Mouse (Mus musculus) left cerebral cortex, adult 9 months (tissue): ENCODE measurements around the gene Uspl1.
A peak's percentile ranks its signal among the peaks of the same experiment; 100 is the strongest.

Source experiments
- DNase-seq, 2 experiments: peaks; one replicate each; pipeline ENCODE4 v3.0.0; 2022; ENCODE audit warnings: low spot score in 2 of 2

Uspl1 gene

GRCm38 (mm10) chr5:149209328-149209727 is 25.2 kb downstream of the Uspl1 start:
- no peak for DNase-seq

- no peak for DNase-seq
Observed at GRCm38 (mm10) chr5:149211041-149211440, 26.9 kb downstream of the Uspl1 start.

- DNase-seq = no peak
Observed at GRCm38 (mm10) chr5:149212806-149213205, 28.7 kb downstream of the Uspl1 start.

- no peak for DNase-seq
Observed at GRCm38 (mm10) chr5:149215540-149215939, 31.4 kb downstream of the Uspl1 start.

- DNase-seq = no peak
Observed at GRCm38 (mm10) chr5:149217524-149218357, 33.6 kb downstream of the Uspl1 start.

- DNase-seq = no peak
Observed at GRCm38 (mm10) chr5:149219493-149219892, 35.3 kb downstream of the Uspl1 start.

GRCm38 (mm10) chr5:149221355-149221754 is 37.2 kb downstream of the Uspl1 start:
- DNase-seq = no peak

- DNase-seq = no peak
Observed at GRCm38 (mm10) chr5:149224666-149225065, 40.5 kb downstream of the Uspl1 start.

GRCm38 (mm10) chr5:149228700-149229618 is 44.8 kb downstream of the Uspl1 start:
- DNase-seq = peak; percentile 91 to 98

GRCm38 (mm10) chr5:149229619-149230339 is 45.6 kb downstream of the Uspl1 start:
- DNase-seq = no peak

GRCm38 (mm10) chr5:149235002-149235401 is 50.9 kb downstream of the Uspl1 start:
- no peak for DNase-seq

GRCm38 (mm10) chr5:149237221-149237950 is 53.2 kb downstream of the Uspl1 start:
- no peak for DNase-seq

- no peak for DNase-seq
Observed at GRCm38 (mm10) chr5:149242467-149242866, 58.3 kb downstream of the Uspl1 start.

GRCm38 (mm10) chr5:149243053-149243452 is 58.9 kb downstream of the Uspl1 start:
- DNase-seq = no peak

- DNase-seq = no peak
Observed at GRCm38 (mm10) chr5:149245391-149245964, 61.3 kb downstream of the Uspl1 start.

GRCm38 (mm10) chr5:149245965-149246470 is 61.9 kb downstream of the Uspl1 start:
- DNase-seq = no peak

GRCm38 (mm10) chr5:149247047-149247904 is 63.1 kb downstream of the Uspl1 start:
- DNase-seq = no peak

GRCm38 (mm10) chr5:149252303-149252702 is 68.2 kb downstream of the Uspl1 start:
- no peak for DNase-seq

- no peak for DNase-seq
Observed at GRCm38 (mm10) chr5:149253491-149253890, 69.3 kb downstream of the Uspl1 start.

GRCm38 (mm10) chr5:149255522-149255921 is 71.4 kb downstream of the Uspl1 start:
- no peak for DNase-seq
